Mouse (Mus musculus) liver, embryonic 14.5 days (tissue): ENCODE measurements at regions not wholly inside any gene's neighbourhood (a gene's known extent, or its start where the extent isn't known, plus 50 kb on each side); places are given as distances from the start of the nearest gene placed in this dataset.

Source experiments
- CTCF ChIP-seq: IDR thresholded peaks from 2 replicates; pipeline ENCODE4 v1.5.1; 2016; ENCODE audit warnings: antibody characterized with exemption, low read depth, control low read depth
- EP300 ChIP-seq: IDR thresholded peaks from 2 replicates; pipeline ENCODE4 v1.6.1; 2016; ENCODE audit warnings: antibody characterized with exemption, low read depth

DNA sequence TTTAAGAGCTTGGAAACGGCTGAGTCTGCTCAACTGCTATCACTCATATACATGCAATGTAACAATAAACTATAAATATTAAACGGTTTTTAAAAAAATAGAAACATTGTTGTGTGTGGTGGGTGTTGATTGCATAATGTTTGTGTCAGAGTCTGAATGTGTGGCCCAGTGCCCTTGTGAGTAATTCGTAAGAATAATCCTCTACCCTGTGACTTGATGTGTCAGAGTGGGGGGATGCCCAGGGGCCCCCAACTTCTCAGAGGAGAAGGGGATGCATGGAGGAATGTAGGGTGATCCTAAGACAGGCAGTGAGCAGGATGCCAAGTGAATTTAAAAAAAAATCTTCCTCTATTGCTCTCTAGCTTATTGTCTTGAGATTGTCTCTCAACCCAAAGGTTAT lies 474.2 kb upstream of the Itga1 start:
- TF ChIP-seq CTCF (no peak), EP300 (no peak)
